Mouse (Mus musculus): ENCODE data around the gene Atm.
A peak's percentile ranks its signal among the peaks of the same experiment; 100 is the strongest.

Atm gene

GRCm38 (mm10) chr9:53408953-53409361 lies 127.6 kb downstream of the Atm start:
- DNase-seq (ENCODE audit: extremely low read depth, low read depth) = no peak

GRCm38 (mm10) chr9:53408548-53408947 lies 128.0 kb downstream of the Atm start:
- DNase-seq (ENCODE audit: extremely low read depth, low read depth) = no peak

GRCm38 (mm10) chr9:53404753-53405722 lies 131.5 kb downstream of the Atm start:
- DNase-seq (ENCODE audit: extremely low read depth, low read depth) = no peak

GRCm38 (mm10) chr9:53404050-53404752 lies 132.3 kb downstream of the Atm start:
- no peak for DNase-seq (ENCODE audit: extremely low read depth, low read depth)

GRCm38 (mm10) chr9:53402991-53403390 lies 133.5 kb downstream of the Atm start:
- no peak for DNase-seq (ENCODE audit: extremely low read depth, low read depth)

GRCm38 (mm10) chr9:53402291-53402711 lies 134.2 kb downstream of the Atm start, which contains the start of gene 4930550C14Rik:
Gene 4930550C14Rik (plus strand): TSS chr9:53402325.
- no peak for DNase-seq (ENCODE audit: extremely low read depth, low read depth)

- no peak for DNase-seq (ENCODE audit: extremely low read depth, low read depth)
Measured at GRCm38 (mm10) chr9:53401146-53401545, 135.4 kb downstream of the Atm start.

GRCm38 (mm10) chr9:53400696-53401095 lies 135.8 kb downstream of the Atm start:
- DNase-seq (ENCODE audit: extremely low read depth, low read depth) = no peak

GRCm38 (mm10) chr9:53399537-53399936 lies 137.0 kb downstream of the Atm start:
- DNase-seq (ENCODE audit: extremely low read depth, low read depth) = no peak

GRCm38 (mm10) chr9:53398388-53398700 lies 138.2 kb downstream of the Atm start:
- DNase-seq (ENCODE audit: extremely low read depth, low read depth) = peak; percentile 55

- no peak for DNase-seq (ENCODE audit: extremely low read depth, low read depth)
Measured at GRCm38 (mm10) chr9:53397685-53398387, 138.7 kb downstream of the Atm start.

GRCm38 (mm10) chr9:53390136-53390535 lies 146.4 kb downstream of the Atm start:
- DNase-seq (ENCODE audit: extremely low read depth, low read depth) = no peak

Measured in MEL-GATA-1-ER (cell line).